12 mouse cellular contexts compared by ENCODE assay signal in the genomic region with DNA sequence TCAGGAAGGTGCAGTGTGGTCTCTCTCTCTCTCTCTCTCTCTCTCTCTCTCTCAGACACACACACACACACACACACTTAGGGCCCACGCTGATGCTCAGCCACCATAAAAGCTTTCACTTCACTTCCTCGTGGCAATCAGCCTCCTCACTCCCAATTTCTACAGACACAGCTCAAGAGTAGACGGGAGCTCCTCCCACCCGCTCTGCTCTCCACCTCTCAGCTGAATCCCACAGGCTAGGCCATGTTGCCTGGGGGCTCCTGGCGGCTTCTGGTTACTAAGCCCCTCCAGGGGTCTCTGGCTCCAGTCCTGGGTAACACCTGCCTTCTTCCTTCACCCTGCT. TPM values are rescaled to one million over a fixed set of nuclear protein-coding genes. Genes with fewer than 3 reads are reported as not detected.
DNase-seq lines count a peak whose midpoint lies in the region; ATAC-seq and TF ChIP-seq lines count a peak whose summit lies in the region.
"Had no signal": no experiment of that assay in that cellular context is flagged by ENCODE, and none has a peak within 500 bp of the region (broad histone marks: within the 10 kb centered on the region; RNA-seq: fewer than 3 reads in every experiment).

No protein-coding gene starts in this region.

- no peak for DNase-seq in hindbrain, embryonic 10.5 days (ENCODE audit: low spot score)
- DNase-seq in thymus, postnatal 14 days, result peak; percentile 63
- no peak for DNase-seq in thymus, postnatal 0 days (ENCODE audit: low spot score)
- no peak for DNase-seq in liver, embryonic 14.5 days (ENCODE audit: low read depth in 3 of 3, low spot score in 3 of 3)
- DNase-seq in adrenal gland, adult 2 months, result no peak
- DNase-seq: cerebellum, adult 9-10 months had no signal

- no peak overlapping the region for H3K9ac ChIP-seq in hindbrain, embryonic 16.5 days (ENCODE audit: low read depth, low read length)
- H3K9ac ChIP-seq in liver, embryonic 14.5 days (replicated peaks), result no peak overlapping the region
- H3K9ac ChIP-seq: embryonic facial prominence, embryonic 15.5 days; limb, embryonic 12.5 days had no signal

- WGBS in hindbrain, embryonic 10.5 days, result 54% methylated on average over 5 of the region's 5 CpGs
- WGBS in hindbrain, embryonic 16.5 days, result 45% methylated on average over 5 of the region's 5 CpGs
- 21% methylated on average over 5 of the region's 5 CpGs for WGBS in liver, embryonic 14.5 days (ENCODE audit: insufficient replicate concordance)

- H3K4me2 ChIP-seq in hindbrain, embryonic 16.5 days (ENCODE audit: low read length), result no peak overlapping the region
- peak overlapping the region; percentile 19; the same call in 1 of the 2 replicates for H3K4me2 ChIP-seq in liver, embryonic 14.5 days (ENCODE audit: low read depth)
- H3K4me2 ChIP-seq: embryonic facial prominence, embryonic 15.5 days; hindbrain, embryonic 13.5 days; limb, embryonic 12.5 days had no signal

- no peaks in the 10 kb centered on the region for H3K36me3 ChIP-seq in hindbrain, embryonic 10.5 days
- no peaks in the 10 kb centered on the region for H3K36me3 ChIP-seq in hindbrain, embryonic 16.5 days (ENCODE audit: control insufficient read depth, insufficient read depth, low read length)
- H3K36me3 ChIP-seq in liver, embryonic 14.5 days (replicated peaks; ENCODE audit: control insufficient read depth, insufficient read depth, low read depth), result no peaks in the 10 kb centered on the region
- H3K36me3 ChIP-seq: embryonic facial prominence, embryonic 15.5 days; hindbrain, embryonic 13.5 days; limb, embryonic 12.5 days had no signal

- peak overlapping the region; percentile 53; the same call in 1 of the 2 replicates for H3K27ac ChIP-seq in hindbrain, embryonic 10.5 days
- no peak overlapping the region for H3K27ac ChIP-seq in hindbrain, embryonic 16.5 days (ENCODE audit: low read depth, low read length)
- H3K27ac ChIP-seq in liver, embryonic 14.5 days, result no peak overlapping the region
- H3K27ac ChIP-seq: embryonic facial prominence, embryonic 15.5 days; hindbrain, embryonic 13.5 days had no signal

- no peak for TF ChIP-seq EP300 in liver, embryonic 14.5 days (IDR thresholded peaks at IDR 0.05; ENCODE audit: low read depth)

- ATAC-seq in hindbrain, embryonic 16.5 days, result no peak
- ATAC-seq in liver, embryonic 14.5 days (ENCODE audit: insufficient read depth), result no peak
- no peak for ATAC-seq in cerebellum, adult (ENCODE audit: insufficient number of reproducible peaks, low FRiP score, low TSS enrichment)
- ATAC-seq in CD4-positive, CD25-positive, alpha-beta regulatory T cell, adult 4 months, result no peak

- peaks cover 37% of the 10 kb centered on the region for H3K4me1 ChIP-seq in hindbrain, embryonic 10.5 days (replicated peaks)
- H3K4me1 ChIP-seq in hindbrain, embryonic 16.5 days (ENCODE audit: control insufficient read depth, insufficient read depth, low read depth, low read length), result no peaks in the 10 kb centered on the region
- H3K4me1 ChIP-seq in liver, embryonic 14.5 days (replicated peaks; ENCODE audit: control insufficient read depth in 2 of 2, insufficient read depth in 2 of 2, low read length in 1 of 2), result peaks cover 28 to 66% of the 10 kb centered on the region in 2 experiments

- no peak for TF ChIP-seq CTCF in liver, embryonic 14.5 days (IDR thresholded peaks at IDR 0.05; ENCODE audit: low read depth)

- H3K27me3 ChIP-seq in hindbrain, embryonic 10.5 days (ENCODE audit: insufficient read depth, poor library complexity, severe bottlenecking), result no peaks in the 10 kb centered on the region
- H3K27me3 ChIP-seq in hindbrain, embryonic 16.5 days (replicated peaks; ENCODE audit: control insufficient read depth, insufficient read depth, low read length), result no peaks in the 10 kb centered on the region
- no peaks in the 10 kb centered on the region for H3K27me3 ChIP-seq in liver, embryonic 14.5 days (ENCODE audit: control insufficient read depth, insufficient read depth, low read length)
- H3K27me3 ChIP-seq: embryonic facial prominence, embryonic 15.5 days; limb, embryonic 12.5 days had no signal

- no peaks in the 10 kb centered on the region for H3K9me3 ChIP-seq in hindbrain, embryonic 10.5 days
- no peaks in the 10 kb centered on the region for H3K9me3 ChIP-seq in hindbrain, embryonic 16.5 days (ENCODE audit: control insufficient read depth, low read length)
- H3K9me3 ChIP-seq in liver, embryonic 14.5 days (ENCODE audit: control insufficient read depth, low read length), result no peaks in the 10 kb centered on the region
- H3K9me3 ChIP-seq: embryonic facial prominence, embryonic 15.5 days; hindbrain, embryonic 13.5 days; limb, embryonic 12.5 days had no signal

- H3K4me3 ChIP-seq in hindbrain, embryonic 10.5 days, result no peak overlapping the region
- no peak overlapping the region for H3K4me3 ChIP-seq in hindbrain, embryonic 16.5 days (ENCODE audit: low read length)
- no peak overlapping the region for H3K4me3 ChIP-seq in liver, embryonic 14.5 days (ENCODE audit: insufficient read depth in 1 of 2, low read depth in 2 of 2, low read length in 2 of 2)
- H3K4me3 ChIP-seq: embryonic facial prominence, embryonic 15.5 days; hindbrain, embryonic 13.5 days; limb, embryonic 12.5 days had no signal

RNA-seq across cellular contexts. Expression of a gene that starts 25.6 kb away (rescaled TPM):
- polyA plus RNA-seq in hindbrain, embryonic 10.5 days (2016; fragmentation: Nextera tagmentation; extraction: Ambion mirVana), result 6.8 and 11.5 TPM in 2 replicates
- 69.3 and 82.4 TPM in 2 replicates for polyA plus RNA-seq in hindbrain, embryonic 16.5 days (2015; fragmentation: Nextera tagmentation; extraction: Ambion mirVana)
- 243 and 265 TPM in 2 replicates for polyA plus RNA-seq in thymus, postnatal 0 days (2015; fragmentation: Nextera tagmentation; extraction: Ambion mirVana)
- 24.4 and 36.3 TPM in 2 replicates for polyA plus RNA-seq in liver, embryonic 14.5 days (2012; rRNA removed)
- 45.8 and 53.0 TPM in 2 replicates for polyA plus RNA-seq in liver, embryonic 14.5 days (2014; fragmentation: Nextera tagmentation; extraction: Ambion mirVana)
- 10 to 100 TPM; 10.5 to 23.8 TPM for total RNA-seq in adrenal gland, adult 2 months (2021)
- 9.1 and 11.9 TPM in 2 replicates for polyA plus RNA-seq in adrenal gland, adult 2 months (2012; rRNA removed)
- 100 to 1,000 TPM; 541 to 576 TPM for polyA plus RNA-seq in CD4-positive, CD25-positive, alpha-beta regulatory T cell, adult 4 months (2017; shearing (Covaris generic))
